Mouse (Mus musculus): ENCODE results near the gene Kcnq5. TPM values are rescaled to one million over a fixed set of nuclear protein-coding genes. Genes with fewer than 3 reads are reported as not detected.
"Not testable (repeated sequence)": the region's sequence is repeated elsewhere in the genome, so short reads cannot be mapped to it uniquely, and the experiment has no call there.

Gene Kcnq5
- polyA plus RNA-seq, 1 experiment from 2014 or later, result 5.3 TPM

GRCm38 (mm10) chr1:21602567-21602966, 359.2 kb downstream of the Kcnq5 start:
- no peak for ATAC-seq (replicated peaks; ENCODE audit: insufficient number of reproducible peaks, low FRiP score, low TSS enrichment)
- Histone ChIP-seq H3K9me3 (replicated peaks; ENCODE audit: control insufficient read depth, low read length) (no peaks in the 10 kb centered on the region), H3K36me3 (ENCODE audit: control insufficient read depth, insufficient read depth, low read length) (no peaks in the 10 kb centered on the region), H3K4me1 (ENCODE audit: control insufficient read depth, insufficient read depth, low read length) (no peaks in the 10 kb centered on the region), H3K27ac (ENCODE audit: low read depth, low read length) (no peak overlapping the region), H3K4me2 (no peak overlapping the region), H3K4me3 (ENCODE audit: low read depth, low read length) (no peak overlapping the region), H3K27me3 (ENCODE audit: control insufficient read depth, insufficient read depth, low read length) (no peaks in the 10 kb centered on the region), H3K9ac (ENCODE audit: low read depth, low read length) (no peak overlapping the region)

- H3K27ac ChIP-seq (ENCODE audit: low read depth, low read length), result no peak overlapping the region
- WGBS (ENCODE audit: insufficient replicate concordance), result 73% methylated on average over 4 of the region's 4 CpGs
- H3K4me2 ChIP-seq, result no peak overlapping the region
- no peaks in the 10 kb centered on the region for H3K27me3 ChIP-seq (ENCODE audit: control insufficient read depth, insufficient read depth, low read length)
- no peak overlapping the region for H3K9ac ChIP-seq (ENCODE audit: low read depth, low read length)
- ATAC-seq (replicated peaks; ENCODE audit: insufficient number of reproducible peaks, low FRiP score, low TSS enrichment), result no peak
- H3K4me1 ChIP-seq (ENCODE audit: control insufficient read depth, insufficient read depth, low read length), result no peaks in the 10 kb centered on the region
- H3K4me3 ChIP-seq (ENCODE audit: low read depth, low read length), result no peak overlapping the region
- H3K9me3 ChIP-seq (replicated peaks; ENCODE audit: control insufficient read depth, low read length), result no peaks in the 10 kb centered on the region
- no peaks in the 10 kb centered on the region for H3K36me3 ChIP-seq (ENCODE audit: control insufficient read depth, insufficient read depth, low read length)
These were observed 361.1 kb downstream of the Kcnq5 start for GRCm38 (mm10) chr1:21600606-21601005.

- no peaks in the 10 kb centered on the region for H3K27me3 ChIP-seq (ENCODE audit: control insufficient read depth, insufficient read depth, low read length)
- no peaks in the 10 kb centered on the region for H3K36me3 ChIP-seq (ENCODE audit: control insufficient read depth, insufficient read depth, low read length)
- no peaks in the 10 kb centered on the region for H3K9me3 ChIP-seq (replicated peaks; ENCODE audit: control insufficient read depth, low read length)
- WGBS (ENCODE audit: insufficient replicate concordance), result 65% methylated on average over 4 of the region's 4 CpGs
- no peak overlapping the region for H3K4me3 ChIP-seq (ENCODE audit: low read depth, low read length)
- H3K4me1 ChIP-seq (ENCODE audit: control insufficient read depth, insufficient read depth, low read length), result no peaks in the 10 kb centered on the region
- H3K9ac ChIP-seq (ENCODE audit: low read depth, low read length), result no peak overlapping the region
- no peak overlapping the region for H3K4me2 ChIP-seq
- H3K27ac ChIP-seq (ENCODE audit: low read depth, low read length), result no peak overlapping the region
- no peak for ATAC-seq (replicated peaks; ENCODE audit: insufficient number of reproducible peaks, low FRiP score, low TSS enrichment)
These were observed 367.9 kb downstream of the Kcnq5 start for GRCm38 (mm10) chr1:21593872-21594271.

GRCm38 (mm10) chr1:21567397-21567796, 394.3 kb downstream of the Kcnq5 start:
- H3K9me3 ChIP-seq (replicated peaks; ENCODE audit: control insufficient read depth, low read length); H3K4me1 ChIP-seq (ENCODE audit: control insufficient read depth, insufficient read depth, low read length); ATAC-seq (replicated peaks; ENCODE audit: insufficient number of reproducible peaks, low FRiP score, low TSS enrichment); H3K9ac ChIP-seq (ENCODE audit: low read depth, low read length); H3K36me3 ChIP-seq (ENCODE audit: control insufficient read depth, insufficient read depth, low read length); H3K4me3 ChIP-seq (ENCODE audit: low read depth, low read length); H3K4me2 ChIP-seq; H3K27me3 ChIP-seq (ENCODE audit: control insufficient read depth, insufficient read depth, low read length); H3K27ac ChIP-seq (ENCODE audit: low read depth, low read length): not testable (repeated sequence)
- WGBS (ENCODE audit: insufficient replicate concordance), result 94% methylated on average over 2 of the region's 2 CpGs

- Histone ChIP-seq H3K27me3 (ENCODE audit: control insufficient read depth, insufficient read depth, low read length) (no peaks in the 10 kb centered on the region), H3K4me3 (ENCODE audit: low read depth, low read length) (no peak overlapping the region), H3K4me2 (no peak overlapping the region), H3K9ac (ENCODE audit: low read depth, low read length) (no peak overlapping the region), H3K27ac (ENCODE audit: low read depth, low read length) (no peak overlapping the region), H3K36me3 (ENCODE audit: control insufficient read depth, insufficient read depth, low read length) (no peaks in the 10 kb centered on the region), H3K4me1 (ENCODE audit: control insufficient read depth, insufficient read depth, low read length) (no peaks in the 10 kb centered on the region), H3K9me3 (replicated peaks; ENCODE audit: control insufficient read depth, low read length) (no peaks in the 10 kb centered on the region)
- WGBS (ENCODE audit: insufficient replicate concordance), result 69% methylated on average over 6 of the region's 6 CpGs
- no peak for ATAC-seq (replicated peaks; ENCODE audit: insufficient number of reproducible peaks, low FRiP score, low TSS enrichment)
These were observed 407.1 kb downstream of the Kcnq5 start for GRCm38 (mm10) chr1:21554630-21555029.

- H3K9ac ChIP-seq (ENCODE audit: low read depth, low read length), result no peak overlapping the region
- 83% methylated on average over 2 of the region's 2 CpGs for WGBS (ENCODE audit: insufficient replicate concordance)
- no peaks in the 10 kb centered on the region for H3K9me3 ChIP-seq (replicated peaks; ENCODE audit: control insufficient read depth, low read length)
These were observed 409.0 kb downstream of the Kcnq5 start for GRCm38 (mm10) chr1:21552715-21553114.

GRCm38 (mm10) chr1:21543909-21544308, 417.8 kb downstream of the Kcnq5 start:
- no peak overlapping the region for H3K9ac ChIP-seq (ENCODE audit: low read depth, low read length)
- ATAC-seq (replicated peaks; ENCODE audit: insufficient number of reproducible peaks, low FRiP score, low TSS enrichment), result no peak
- H3K4me1 ChIP-seq (ENCODE audit: control insufficient read depth, insufficient read depth, low read length), result no peaks in the 10 kb centered on the region

More at GRCm38 (mm10) chr1:21552715-21553114, 409.0 kb downstream of the Kcnq5 start:
- H3K4me1 ChIP-seq (ENCODE audit: control insufficient read depth, insufficient read depth, low read length), result no peaks in the 10 kb centered on the region
- H3K27ac ChIP-seq (ENCODE audit: low read depth, low read length), result no peak overlapping the region
- no peak overlapping the region for H3K4me2 ChIP-seq
- ATAC-seq (replicated peaks; ENCODE audit: insufficient number of reproducible peaks, low FRiP score, low TSS enrichment), result no peak
- H3K4me3 ChIP-seq (ENCODE audit: low read depth, low read length), result no peak overlapping the region
- H3K36me3 ChIP-seq (ENCODE audit: control insufficient read depth, insufficient read depth, low read length), result no peaks in the 10 kb centered on the region
- no peaks in the 10 kb centered on the region for H3K27me3 ChIP-seq (ENCODE audit: control insufficient read depth, insufficient read depth, low read length)

GRCm38 (mm10) chr1:21539486-21539885, 422.3 kb downstream of the Kcnq5 start:
- no peaks in the 10 kb centered on the region; the same call in 1 of the 2 replicates for H3K4me1 ChIP-seq (ENCODE audit: control insufficient read depth, insufficient read depth, low read length)
- no peaks in the 10 kb centered on the region for H3K9me3 ChIP-seq (replicated peaks; ENCODE audit: control insufficient read depth, low read length)
- H3K27me3 ChIP-seq (ENCODE audit: control insufficient read depth, insufficient read depth, low read length), result no peaks in the 10 kb centered on the region
- H3K4me2 ChIP-seq, result no peak overlapping the region
- no peak overlapping the region for H3K9ac ChIP-seq (ENCODE audit: low read depth, low read length)
- no peak overlapping the region for H3K4me3 ChIP-seq (ENCODE audit: low read depth, low read length)
- no peak for ATAC-seq (replicated peaks; ENCODE audit: insufficient number of reproducible peaks, low FRiP score, low TSS enrichment)
- H3K27ac ChIP-seq (ENCODE audit: low read depth, low read length), result no peak overlapping the region
- no peaks in the 10 kb centered on the region for H3K36me3 ChIP-seq (ENCODE audit: control insufficient read depth, insufficient read depth, low read length)
- WGBS (ENCODE audit: insufficient replicate concordance), result 74% methylated on average over 2 of the region's 2 CpGs

More at GRCm38 (mm10) chr1:21543909-21544308, 417.8 kb downstream of the Kcnq5 start:
- Histone ChIP-seq H3K27ac (ENCODE audit: low read depth, low read length) (no peak overlapping the region), H3K27me3 (ENCODE audit: control insufficient read depth, insufficient read depth, low read length) (no peaks in the 10 kb centered on the region), H3K36me3 (ENCODE audit: control insufficient read depth, insufficient read depth, low read length) (no peaks in the 10 kb centered on the region), H3K4me2 (no peak overlapping the region), H3K9me3 (replicated peaks; ENCODE audit: control insufficient read depth, low read length) (no peaks in the 10 kb centered on the region), H3K4me3 (ENCODE audit: low read depth, low read length) (no peak overlapping the region)

- 60% methylated on average over 1 of the region's 1 CpGs for WGBS (ENCODE audit: insufficient replicate concordance)
- H3K9ac ChIP-seq (ENCODE audit: low read depth, low read length), result no peak overlapping the region
- H3K4me2 ChIP-seq, result no peak overlapping the region
- H3K4me3 ChIP-seq (ENCODE audit: low read depth, low read length), result no peak overlapping the region
- no peaks in the 10 kb centered on the region for H3K36me3 ChIP-seq (ENCODE audit: control insufficient read depth, insufficient read depth, low read length)
- peaks cover 4% of the 10 kb centered on the region; the same call in 1 of the 2 replicates for H3K4me1 ChIP-seq (ENCODE audit: control insufficient read depth, insufficient read depth, low read length)
- no peaks in the 10 kb centered on the region for H3K9me3 ChIP-seq (replicated peaks; ENCODE audit: control insufficient read depth, low read length)
- H3K27me3 ChIP-seq (ENCODE audit: control insufficient read depth, insufficient read depth, low read length), result no peaks in the 10 kb centered on the region
- no peak overlapping the region for H3K27ac ChIP-seq (ENCODE audit: low read depth, low read length)
- ATAC-seq (replicated peaks; ENCODE audit: insufficient number of reproducible peaks, low FRiP score, low TSS enrichment), result no peak
These were observed 430.9 kb downstream of the Kcnq5 start for GRCm38 (mm10) chr1:21530823-21531222.
